Mouse (Mus musculus) C2C12 (cell line): Measurements from ENCODE around the gene BC004004.

Source experiments
- CTCF ChIP-seq: IDR thresholded peaks from one replicate; pipeline ENCODE4 v1.5.1; 2011; ENCODE audit not compliant: control insufficient read depth, insufficient read depth, insufficient read length
- MAX ChIP-seq: IDR thresholded peaks from one replicate; pipeline ENCODE4 v1.6.1; 2011; ENCODE audit warnings: mild to moderate bottlenecking, control low read depth
- USF1 ChIP-seq: IDR thresholded peaks from one replicate; pipeline ENCODE4 v1.6.1; 2011; ENCODE audit warnings: low read depth, mild to moderate bottlenecking, control low read depth, moderate library complexity

- TF ChIP-seq CTCF (no peak), MAX (no peak), USF1 (no peak)
These were observed 24.4 kb downstream of the BC004004 start for GRCm38 (mm10) chr17:29292996-29293395.
